Mouse (Mus musculus): ENCODE measurements around the gene Fam110c.
"Not testable (repeated sequence)": the region's sequence is repeated elsewhere in the genome, so short reads cannot be mapped to it uniquely, and the experiment has no call there.

The Fam110c gene

DNA sequence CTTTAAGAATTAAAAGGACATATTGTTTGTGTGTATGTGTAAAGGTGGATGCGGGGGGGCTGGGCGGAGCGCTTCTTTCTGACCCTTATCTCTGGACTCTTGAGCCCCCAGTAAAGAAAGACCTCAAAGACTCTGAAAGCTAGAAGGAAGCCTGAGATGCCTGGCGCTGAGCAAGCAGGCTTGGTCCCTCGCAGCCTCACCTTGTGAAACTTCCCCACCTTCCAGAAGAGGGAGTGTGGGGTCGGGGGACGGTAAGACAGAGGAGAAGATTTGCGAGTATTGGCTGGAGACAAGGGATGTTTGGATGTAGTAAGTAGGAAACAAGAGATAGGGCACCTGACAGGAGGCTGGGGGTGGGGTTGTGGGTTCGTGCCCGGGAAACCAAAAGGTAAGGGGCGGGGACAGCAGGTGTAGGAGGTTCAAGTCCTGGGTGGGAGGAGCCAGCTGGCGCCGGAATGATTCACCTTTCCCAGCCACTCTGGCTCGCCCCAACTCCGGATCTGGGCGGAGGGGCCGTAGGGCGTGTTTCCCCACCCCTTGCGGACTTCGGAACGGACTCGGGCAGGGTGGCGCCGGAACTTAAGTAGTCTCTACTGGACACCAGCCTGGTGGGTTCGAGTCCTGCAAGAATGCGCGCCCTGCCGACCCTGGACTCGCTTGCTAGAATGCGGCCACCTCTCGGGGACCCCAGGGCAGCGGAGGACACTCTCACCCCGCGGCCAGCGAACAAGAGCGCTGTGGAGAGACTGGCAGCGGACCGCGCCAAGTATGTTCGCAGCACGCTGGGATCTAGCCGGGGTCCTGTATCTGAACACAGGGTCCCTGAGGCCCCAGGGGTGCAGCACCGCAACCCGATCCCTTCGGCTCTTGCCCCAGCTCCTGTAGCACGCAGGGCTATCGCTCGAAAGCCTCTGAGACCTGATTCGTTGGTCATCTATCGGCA, at the start of gene Fam110c:
Fam110c (plus strand) TSS at position 450 of the 943 bp plus-strand sequence.
- DNase-seq: no peak

DNA sequence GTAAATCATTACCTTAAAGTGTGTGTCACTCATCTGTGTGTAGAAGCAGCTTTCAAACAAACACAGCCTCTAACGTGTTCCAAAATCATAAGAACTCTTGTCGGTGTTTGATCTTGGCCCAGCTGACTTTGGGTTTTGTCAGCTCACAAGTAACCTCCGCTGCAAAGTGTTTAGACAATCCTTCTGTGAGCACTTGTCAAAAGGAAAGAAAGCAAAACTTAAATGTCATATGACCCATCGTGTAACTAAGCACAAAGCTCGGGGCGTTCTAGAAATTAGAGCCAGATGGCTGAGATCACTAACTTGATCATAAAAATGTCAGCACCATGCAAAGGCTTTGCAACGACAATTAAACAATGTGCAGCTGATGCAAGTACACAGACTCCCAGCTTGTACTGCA, 47.2 kb upstream of the Fam110c start:
- DNase-seq: no peak

DNA sequence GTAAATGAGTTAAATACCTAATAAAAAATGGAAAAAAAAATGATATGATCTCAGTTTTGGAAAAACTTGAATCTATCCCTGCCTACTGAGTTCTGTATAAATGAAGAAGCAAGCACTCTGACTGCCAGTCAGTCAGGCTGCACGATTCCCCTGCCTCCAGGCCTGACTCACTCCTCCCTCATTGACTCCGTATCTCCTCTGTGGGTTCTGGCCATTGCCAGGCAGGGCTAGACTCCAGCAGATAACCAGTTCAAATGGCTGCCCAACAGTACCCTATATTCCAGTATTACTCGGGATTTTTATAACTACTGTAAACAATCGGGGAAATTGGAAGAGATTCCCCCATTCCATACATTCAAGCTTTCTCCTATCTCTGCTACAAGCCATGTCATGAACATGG, 21.6 kb upstream of the Fam110c start:
- DNase-seq: no peak

DNA sequence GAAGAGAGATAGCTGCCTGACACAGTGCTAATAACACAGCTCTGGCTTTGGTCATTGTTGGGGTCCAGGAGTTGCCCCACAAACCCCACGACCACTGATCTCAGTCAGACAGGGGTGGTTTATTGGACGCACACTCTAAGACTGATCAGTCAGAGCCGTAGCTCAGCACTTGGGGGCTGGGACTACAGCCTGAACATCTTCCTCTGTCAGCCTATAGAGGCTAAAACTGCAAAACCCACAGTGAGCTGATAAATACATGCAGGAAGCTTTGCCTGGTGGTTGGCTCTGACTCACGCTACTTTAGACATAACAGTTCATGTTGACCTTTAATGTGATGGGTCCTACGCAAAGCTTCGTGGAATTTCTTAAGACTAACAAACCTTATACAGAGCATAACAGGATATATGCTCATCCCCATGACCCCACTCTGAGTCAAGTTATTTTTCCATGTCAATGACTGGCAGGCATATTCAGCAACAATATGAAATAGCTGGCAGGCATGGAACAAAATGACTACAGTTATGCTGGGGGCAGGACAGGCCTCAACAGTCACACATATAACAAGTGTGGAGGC, 17.3 kb upstream of the Fam110c start:
- DNase-seq: no peak

DNA sequence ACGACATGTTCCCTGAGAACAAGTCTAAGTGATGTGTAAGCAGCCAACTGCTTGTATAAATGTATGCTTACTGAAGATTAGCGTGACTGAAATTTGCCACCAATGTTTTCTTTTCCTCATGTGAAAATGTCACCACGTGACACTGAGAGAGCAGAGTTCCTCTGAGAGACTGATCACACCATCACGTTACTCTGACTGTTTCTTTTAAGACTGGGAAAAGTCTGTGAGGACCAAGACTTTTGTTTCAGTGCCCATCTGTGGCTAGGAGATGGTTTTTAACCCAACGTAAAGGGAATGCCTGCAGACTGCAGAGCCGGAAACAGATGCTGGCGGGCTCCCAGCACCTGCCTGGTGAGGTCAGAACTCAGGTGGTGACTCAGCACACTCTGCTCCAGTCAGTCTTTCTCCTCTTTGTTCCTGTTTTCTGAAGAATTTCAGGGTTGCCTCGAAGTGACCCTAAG, 14.2 kb upstream of the Fam110c start:
- DNase-seq: no peak

DNA sequence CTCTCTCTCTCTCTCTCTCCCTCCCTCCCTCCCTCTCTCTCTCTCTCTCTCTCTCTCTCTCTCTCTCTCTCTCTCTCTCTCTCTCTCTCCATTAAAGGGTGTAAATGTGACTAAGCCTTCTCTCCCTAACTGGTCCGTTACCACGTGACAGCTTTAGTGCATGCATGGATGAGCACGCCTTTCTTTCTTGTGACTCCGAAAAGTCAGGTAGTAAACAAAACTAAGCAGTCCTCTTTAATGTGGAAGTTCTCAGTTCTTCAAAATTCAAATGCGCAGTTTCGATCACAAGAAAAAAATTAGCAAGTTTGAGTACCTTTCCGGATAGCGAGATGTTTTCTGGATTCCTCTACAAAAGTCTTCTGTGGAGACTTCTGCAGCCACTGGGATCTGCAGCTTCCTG, 13.4 kb upstream of the Fam110c start:
- DNase-seq: no peak

DNA sequence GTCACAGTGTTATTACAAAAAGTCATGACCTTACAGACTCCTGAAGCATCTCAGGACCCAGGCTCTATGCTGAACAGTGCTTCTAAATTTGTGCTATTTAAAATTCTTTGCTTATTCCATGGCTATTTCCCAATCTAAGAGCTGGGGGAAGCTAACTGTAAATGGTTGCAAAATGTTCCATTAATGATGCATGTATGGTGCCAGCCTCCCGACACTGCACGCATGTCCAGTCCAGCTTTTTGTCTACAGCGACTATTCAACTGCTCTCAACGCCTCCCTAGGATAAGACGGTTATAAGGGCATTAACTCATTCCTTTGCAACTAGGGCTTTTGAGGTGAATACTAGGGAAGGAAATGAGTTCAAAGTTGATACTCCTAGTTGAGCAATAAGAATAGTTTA, 2.4 kb upstream of the Fam110c start:
- DNase-seq: no peak

DNA sequence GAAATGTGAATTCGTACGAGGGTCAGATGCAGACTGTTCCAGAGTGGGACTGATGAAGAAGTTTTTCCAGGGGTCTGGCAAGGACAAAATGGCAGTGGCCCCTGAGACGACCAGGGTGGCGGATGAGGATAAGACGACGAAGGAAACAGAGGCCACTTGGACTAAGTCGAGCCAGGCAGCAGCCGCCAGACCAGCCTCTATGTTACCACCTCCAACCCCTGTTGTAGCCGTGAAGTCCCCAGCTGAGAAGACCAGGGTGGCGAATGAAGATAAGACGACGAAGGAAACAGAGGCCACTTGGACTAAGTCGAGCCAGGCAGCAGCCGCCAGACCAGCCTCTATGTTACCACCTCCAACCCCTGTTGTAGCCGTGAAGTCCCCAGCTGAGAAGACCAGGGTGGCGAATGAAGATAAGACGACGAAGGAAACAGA, 710 bp downstream of the Fam110c start:
- DNase-seq: not testable (repeated sequence)

DNA sequence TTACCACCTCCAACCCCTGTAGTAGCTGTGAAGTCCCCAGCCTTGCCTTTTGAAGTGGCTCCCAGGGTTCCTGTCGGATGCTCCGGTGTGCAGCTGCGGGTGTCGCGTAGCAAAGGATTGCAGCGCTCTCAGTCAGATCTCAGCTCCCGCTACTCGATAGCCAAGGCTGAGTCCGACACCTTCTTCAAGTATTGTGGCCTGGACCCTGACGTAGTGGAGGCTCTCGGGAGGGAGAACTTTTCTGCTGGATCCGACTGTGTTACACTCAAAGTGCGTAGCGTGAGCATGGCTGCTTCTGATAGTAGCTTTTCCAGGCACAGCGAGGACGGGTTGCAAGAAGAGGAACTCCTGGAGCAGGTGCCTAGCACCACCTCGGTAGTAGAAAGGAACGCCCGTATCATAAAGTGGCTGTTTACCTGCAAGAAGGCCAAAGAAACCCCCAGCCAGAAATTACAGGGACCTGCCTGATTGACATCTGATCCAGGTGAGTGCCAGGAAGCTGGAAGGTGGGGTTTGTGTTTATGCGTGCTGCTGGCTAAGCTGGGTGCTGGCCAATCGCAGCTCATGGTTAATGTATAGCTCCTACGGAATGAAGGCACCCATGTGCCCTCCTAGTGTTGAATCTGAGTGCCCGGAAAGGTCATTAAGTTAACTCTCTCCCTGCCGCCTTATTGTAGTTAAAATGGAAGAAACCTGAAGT, 1.3 kb downstream of the Fam110c start:
- DNase-seq: no peak

DNA sequence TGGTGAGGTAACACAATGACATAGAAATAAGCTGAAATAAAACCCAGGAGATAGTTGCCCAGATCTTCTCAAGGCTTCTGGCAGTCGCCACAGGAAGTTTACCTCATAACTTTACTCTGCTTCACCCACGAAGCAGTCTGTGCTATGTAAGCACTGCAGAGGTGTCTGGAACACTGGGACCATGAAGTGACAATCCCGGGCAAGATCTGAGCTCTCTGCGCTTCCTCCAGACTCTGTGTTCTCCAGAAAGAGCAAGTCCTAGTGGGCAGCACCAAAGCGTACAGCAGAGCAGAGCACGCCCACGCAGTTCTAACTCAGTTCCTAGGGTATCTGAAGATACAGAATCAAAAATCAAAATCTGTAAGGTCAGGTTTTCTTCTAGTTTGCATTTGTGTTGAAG, 3.4 kb downstream of the Fam110c start:
- no peak for DNase-seq

DNA sequence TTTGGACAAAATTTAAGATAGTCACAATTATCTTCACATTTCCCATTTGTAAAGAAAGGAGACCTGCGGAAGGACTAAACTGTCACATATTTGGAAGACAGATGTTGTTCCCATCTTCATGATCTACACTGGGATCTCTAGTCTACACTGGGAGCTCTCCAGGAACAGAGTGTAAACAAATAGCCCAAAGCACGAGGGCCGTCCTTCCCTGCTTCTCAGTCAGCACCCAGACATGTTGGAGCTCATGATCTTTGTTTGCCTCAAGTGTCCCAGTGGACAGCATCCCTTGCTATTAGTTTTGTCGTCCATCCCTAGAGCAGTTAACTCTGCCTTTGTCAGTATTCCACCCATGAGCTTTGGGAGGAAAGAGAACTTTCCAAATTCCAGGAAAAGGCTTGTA, 4.4 kb downstream of the Fam110c start:
- DNase-seq: no peak

DNA sequence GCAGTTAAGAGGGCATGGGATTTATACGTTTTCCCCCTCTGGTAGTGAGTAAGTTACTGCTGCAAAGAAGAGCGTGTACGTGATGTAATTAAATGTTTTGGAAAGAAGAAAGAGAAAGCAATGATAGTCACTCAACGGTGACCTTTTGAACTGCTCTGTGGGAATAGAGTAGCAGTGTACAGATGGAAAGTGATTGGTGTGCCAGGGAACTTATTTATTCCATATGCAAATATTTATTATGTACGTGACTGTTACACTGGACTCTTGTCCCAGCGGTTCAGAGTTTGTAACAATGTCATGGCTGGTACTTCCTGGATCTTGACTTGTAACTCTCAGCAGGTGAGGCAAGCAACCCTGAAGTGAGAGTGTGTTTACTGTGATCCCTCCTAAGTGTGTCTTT, 6.7 kb downstream of the Fam110c start:
- no peak for DNase-seq

DNA sequence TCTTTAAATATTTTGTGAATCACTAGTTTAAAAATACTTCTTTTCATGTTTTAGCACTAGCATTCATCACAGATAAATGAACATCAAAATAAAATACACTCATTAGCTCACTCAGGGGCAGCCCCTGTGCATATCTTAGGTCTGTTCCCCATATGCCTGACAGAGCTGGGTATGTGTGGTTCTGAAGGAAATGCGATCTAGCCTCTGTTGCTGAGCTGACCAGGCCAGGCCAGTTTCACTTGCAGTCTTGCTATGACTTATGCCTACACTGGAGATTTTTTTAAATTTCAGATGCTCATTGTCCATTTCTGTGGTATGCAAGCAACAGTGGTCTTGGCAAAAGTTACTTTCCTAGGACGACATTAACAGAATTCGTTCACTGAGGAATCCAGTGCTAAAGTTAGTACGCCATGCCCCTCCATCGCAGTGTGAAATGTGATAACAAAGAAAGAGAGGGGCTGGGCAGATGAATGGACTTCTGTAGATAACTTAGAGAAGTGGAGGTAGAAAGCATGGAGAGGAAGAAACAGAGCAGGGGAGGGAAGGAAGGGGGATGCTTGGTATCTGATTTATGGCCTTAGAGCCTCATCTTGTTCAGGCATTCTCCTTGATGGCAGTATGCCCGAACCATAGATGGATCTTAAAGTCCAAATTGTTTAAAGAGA, 7.4 kb downstream of the Fam110c start:
- no peak for DNase-seq

DNA sequence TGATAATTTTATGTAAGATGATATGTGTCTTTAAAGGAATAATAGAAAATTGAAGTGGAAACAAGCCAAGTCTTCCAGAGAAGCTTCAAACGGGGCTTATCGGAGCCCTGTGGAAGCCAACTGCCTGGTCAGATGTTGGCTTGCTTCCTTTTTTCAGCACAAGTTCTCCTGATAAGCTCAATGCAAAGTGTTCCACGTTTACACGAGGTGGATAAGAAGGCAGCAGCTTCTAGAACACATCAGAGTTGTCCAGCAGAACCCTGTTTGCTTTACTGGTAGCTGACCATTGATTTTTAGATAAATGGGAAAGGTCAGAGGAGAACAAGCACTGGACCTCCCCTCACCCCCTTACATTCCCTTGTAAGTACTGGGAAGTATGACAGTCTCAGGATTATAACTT, 9.3 kb downstream of the Fam110c start:
- no peak for DNase-seq

DNA sequence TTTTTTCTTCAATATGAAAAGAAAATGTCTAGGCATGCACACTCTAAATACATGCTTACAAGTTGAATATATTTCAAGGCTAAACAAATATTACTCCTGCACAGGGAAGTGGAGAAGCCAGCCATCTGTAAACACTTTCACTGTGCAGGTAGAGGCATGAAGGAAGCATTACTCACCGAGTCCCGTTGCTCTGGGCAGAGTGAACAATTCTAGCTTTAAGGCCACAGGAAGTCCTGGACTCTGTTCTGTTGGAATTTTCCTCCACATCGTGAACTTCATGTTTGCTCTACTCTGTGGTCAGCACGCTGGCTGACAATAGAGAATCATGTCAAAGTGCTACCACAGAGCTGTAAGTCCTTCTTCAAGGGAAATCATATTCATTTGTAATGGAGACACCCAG, 9.7 kb downstream of the Fam110c start:
- no peak for DNase-seq

DNA sequence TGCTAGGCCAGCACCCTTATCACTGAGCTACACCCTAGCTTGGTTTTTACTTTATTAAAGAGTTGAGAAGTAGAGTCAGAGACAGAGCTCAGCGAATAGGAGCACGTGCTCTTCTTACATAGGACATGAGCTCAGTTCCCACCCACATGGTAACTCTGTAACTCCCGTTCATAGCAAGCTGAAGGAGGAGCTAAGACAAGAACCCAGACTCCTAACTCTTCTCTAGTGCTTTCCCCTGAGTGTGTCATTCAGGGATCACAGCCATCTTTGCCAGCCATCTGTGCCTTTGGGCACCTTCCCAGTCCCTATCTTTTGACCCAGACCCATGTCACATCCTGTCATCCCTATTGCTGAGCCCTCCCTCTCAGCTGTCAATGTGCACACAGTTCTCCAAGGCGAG, 13.4 kb downstream of the Fam110c start:
- DNase-seq: no peak

DNA sequence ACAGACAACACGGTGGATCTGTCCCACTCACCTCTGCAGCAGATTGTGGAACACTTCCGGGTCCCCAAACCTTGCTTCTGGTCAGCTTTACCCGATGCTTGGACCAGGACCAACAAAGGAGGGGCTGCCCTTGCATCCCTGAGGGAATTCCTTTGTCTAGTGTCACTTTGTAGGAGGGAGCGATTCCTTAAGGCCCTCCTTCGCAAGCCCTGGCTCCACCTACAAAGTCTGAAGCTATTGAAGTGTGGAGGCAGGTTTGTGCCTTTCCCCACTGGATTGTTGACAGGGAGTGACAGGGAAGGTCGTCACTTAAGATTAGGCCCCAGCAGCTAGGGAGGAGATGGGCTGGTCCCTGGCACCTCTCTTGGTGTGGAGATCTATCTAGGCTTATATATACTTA, 16.7 kb downstream of the Fam110c start:
- DNase-seq: no peak

DNA sequence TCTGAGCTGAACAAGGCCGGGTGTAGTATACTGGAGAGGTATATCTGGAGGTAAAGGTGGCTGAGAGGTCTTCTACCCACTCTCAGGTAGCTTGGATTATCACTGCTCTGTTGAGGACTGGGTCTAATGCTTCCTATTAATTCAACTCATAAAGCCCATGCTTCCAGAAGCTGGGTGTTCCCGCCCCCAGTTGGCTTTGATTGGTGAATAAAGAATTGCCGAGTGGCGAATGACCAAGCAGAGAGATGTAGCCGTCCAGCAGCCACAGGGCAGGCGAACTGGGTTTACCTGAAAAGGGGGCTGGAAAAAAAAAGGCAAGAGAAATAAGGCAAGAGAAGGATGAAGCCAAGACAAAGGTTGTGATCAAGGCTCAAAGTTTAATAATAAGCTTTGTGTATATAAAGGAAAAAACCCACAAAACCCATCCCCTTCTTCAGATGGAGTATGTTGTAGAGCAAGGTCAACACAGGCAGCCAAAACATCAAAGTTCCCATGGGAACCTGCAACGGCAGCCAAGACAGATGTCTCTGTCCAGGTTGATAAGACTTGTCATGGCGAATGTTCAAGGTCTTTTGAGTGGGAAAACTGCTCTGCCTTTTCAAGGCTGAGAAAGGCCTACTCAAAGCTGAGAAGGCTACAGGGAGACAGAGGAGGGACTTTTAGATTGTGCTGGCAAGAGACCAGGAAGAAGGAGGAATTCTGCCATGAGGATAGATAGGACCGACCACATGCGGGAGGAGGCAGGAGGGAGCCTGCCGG, 17.4 kb downstream of the Fam110c start:
- no peak for DNase-seq

DNA sequence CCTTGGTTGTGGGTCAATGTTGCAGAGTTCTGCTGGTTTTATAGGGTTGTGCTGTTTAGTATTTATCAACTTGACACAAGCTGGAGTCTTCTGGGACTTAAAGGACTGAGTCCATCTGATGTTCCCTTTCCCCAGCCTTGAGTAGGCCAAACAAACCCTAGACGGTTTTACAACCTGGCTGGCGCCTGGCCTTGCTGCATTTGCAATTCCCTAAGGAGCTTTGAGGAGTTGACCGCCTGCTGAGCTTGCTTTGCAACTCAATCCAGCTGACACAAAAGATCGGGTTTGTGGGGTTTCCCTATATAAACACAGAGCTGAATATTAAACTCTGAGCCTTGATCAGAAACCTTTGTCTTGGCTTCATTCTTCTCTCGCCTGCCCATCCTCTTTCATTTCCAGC, 18.8 kb downstream of the Fam110c start:
- DNase-seq: no peak

DNA sequence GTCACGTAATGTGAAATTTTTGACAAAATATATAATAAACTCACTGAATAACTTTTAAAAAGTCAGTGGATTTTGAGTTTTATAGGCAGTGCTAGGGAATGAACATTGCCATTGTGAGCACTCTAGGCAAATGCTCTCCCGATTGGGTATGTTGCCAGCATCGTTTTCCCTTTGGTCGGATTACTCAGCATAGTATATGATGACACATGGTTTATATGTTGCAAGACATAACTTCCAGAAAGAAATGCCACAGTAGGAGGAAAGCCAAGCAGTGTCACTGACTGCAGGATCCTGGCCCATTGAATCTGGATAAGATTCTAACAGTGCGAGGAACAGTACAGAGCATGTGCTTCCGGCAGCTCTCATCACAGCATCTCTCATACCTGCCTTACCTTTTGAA, 23.5 kb downstream of the Fam110c start:
- no peak for DNase-seq

DNA sequence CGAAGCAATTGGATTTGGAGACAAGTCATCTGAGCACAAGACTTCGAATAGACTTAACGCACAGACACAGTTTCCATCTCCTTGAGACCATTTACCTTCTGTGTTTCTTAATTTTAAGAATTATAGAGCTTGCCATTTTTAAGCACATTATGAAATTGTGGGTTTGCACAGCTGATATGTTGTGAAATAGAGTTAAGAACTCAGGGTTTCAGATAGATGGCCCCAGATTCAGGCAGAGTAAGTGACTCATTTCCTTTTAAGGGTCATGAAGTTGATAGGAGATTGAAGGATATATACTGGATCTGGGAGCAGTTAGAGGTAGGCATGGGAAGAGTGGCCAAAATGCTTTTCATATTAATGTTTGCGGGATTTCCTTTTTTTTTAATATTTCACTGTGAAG, 27.5 kb downstream of the Fam110c start:
- DNase-seq: no peak

DNA sequence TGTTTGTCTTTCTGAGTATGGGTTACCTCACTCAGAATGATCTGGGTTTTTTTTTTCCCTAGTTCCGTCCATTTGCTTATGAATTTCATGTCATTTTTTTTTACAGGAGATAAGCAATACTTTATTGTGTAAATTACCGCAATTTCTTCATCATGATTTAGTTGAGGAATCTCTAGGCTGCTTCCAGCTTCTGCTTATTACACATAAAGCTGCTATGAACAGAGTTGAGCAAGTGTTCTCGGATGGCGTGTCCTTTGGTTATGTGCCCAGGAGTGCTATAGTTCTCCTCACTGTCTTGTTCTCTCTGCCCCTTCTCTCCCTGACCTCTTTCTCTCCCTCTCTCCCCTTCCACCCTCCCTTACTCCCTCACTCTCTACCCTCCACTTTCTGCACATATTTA, 28.2 kb downstream of the Fam110c start:
- no peak for DNase-seq
